In the genomic region with DNA sequence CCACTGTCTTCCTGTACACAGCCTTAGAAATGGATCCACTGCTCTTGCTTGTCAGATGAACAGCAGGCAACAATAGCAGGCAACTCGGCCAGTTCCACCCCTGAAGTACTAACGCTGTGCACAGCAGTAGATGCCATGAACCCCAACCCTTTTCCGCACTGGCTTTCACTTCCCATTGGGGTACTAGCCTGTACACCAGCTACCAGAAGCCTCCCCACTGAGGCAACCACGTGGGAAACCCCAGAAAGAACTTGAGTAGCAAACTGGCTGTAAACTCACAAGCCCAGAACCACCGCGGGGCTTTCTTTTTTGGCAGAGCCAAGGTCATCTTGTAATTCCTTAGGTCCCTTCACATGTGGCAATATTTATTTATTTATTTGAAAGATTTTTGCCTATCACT, we compare ENCODE assay signal across 27 mouse cellular contexts. TPM values are rescaled to one million over a fixed set of nuclear protein-coding genes. Genes with fewer than 3 reads are reported as not detected.
DNase-seq lines count a peak whose midpoint lies in the region; ATAC-seq and TF ChIP-seq lines count a peak whose summit lies in the region.
"Had no signal": no experiment of that assay in that cellular context is flagged by ENCODE, and none has a peak within 500 bp of the region (broad histone marks: within the 10 kb centered on the region; RNA-seq: fewer than 3 reads in every experiment).

No protein-coding gene starts in this region.

- 72% methylated on average over 6 of the region's 6 CpGs for WGBS in thymus, adult 2 months

- no peak overlapping the region for H3K4me3 ChIP-seq in left cerebral cortex, adult 2 months
- no peak overlapping the region for H3K4me3 ChIP-seq in thymus, adult 2 months (ENCODE audit: control insufficient read depth, insufficient read depth, low read length)
- H3K4me3 ChIP-seq: embryonic facial prominence, embryonic 10.5 days; embryonic facial prominence, embryonic 12.5 days; forebrain, embryonic 13.5 days; forebrain, embryonic 15.5 days had no signal

- no peak for TF ChIP-seq CTCF in left cerebral cortex, adult 2 months (IDR thresholded peaks at IDR 0.05)
- no peak for TF ChIP-seq CTCF in thymus, adult 2 months (IDR thresholded peaks at IDR 0.05; ENCODE audit: borderline replicate concordance, control insufficient read depth, extremely low read depth, insufficient read depth, low read length, poor library complexity)

- intact Hi-C loops in left cerebral cortex, adult 2 months (cut with DNase I), result loop anchor here (10.0 kb wide), 1 partner anchor 277 kb away; no protein-coding TSS in a partner anchor

- H3K4me1 ChIP-seq in thymus, adult 2 months (replicated peaks; ENCODE audit: control insufficient read depth, insufficient read depth, low read length), result peaks cover 6% of the 10 kb centered on the region; the same call in 1 of the 2 replicates

- ATAC-seq in megakaryocyte, adult 5-6 weeks (ENCODE audit: poor library complexity, severe bottlenecking), result peak; percentile 73
- ATAC-seq: activated CD4-positive, CD25-positive, alpha-beta regulatory T cell, adult 4 months; forebrain, embryonic 13.5 days; forebrain, embryonic 15.5 days; forebrain, postnatal 0 days had no signal

- no peaks in the 10 kb centered on the region for H3K27me3 ChIP-seq in splenic B cell, adult 2 months (ENCODE audit: control insufficient read depth, insufficient read depth, low read length, poor library complexity, severe bottlenecking)
- peaks cover 8% of the 10 kb centered on the region; the same call in 1 of the 2 replicates for H3K27me3 ChIP-seq in thymus, adult 2 months (ENCODE audit: control insufficient read depth, insufficient read depth, low read length)
- H3K27me3 ChIP-seq: forebrain, embryonic 15.5 days had no signal

- no peaks in the 10 kb centered on the region for H3K36me3 ChIP-seq in splenic B cell, adult 2 months (ENCODE audit: control insufficient read depth, insufficient read depth, low read length, poor library complexity, severe bottlenecking)
- H3K36me3 ChIP-seq in thymus, adult 2 months (ENCODE audit: control insufficient read depth, insufficient read depth, low read length), result no peaks in the 10 kb centered on the region
- H3K36me3 ChIP-seq: embryonic facial prominence, embryonic 10.5 days; embryonic facial prominence, embryonic 12.5 days had no signal

- H3K27ac ChIP-seq in left cerebral cortex, adult 2 months, result no peak overlapping the region
- no peak overlapping the region for H3K27ac ChIP-seq in thymus, adult 2 months (ENCODE audit: control insufficient read depth, insufficient read depth, low read length)
- H3K27ac ChIP-seq: embryonic facial prominence, embryonic 10.5 days; embryonic facial prominence, embryonic 12.5 days; forebrain, embryonic 13.5 days; forebrain, embryonic 15.5 days had no signal

- no peak for TF ChIP-seq POLR2A in thymus, adult 2 months (IDR thresholded peaks at IDR 0.05; ENCODE audit: control insufficient read depth, extremely low read depth, insufficient read depth, low read length, poor library complexity)

- DNase-seq in A20 (ENCODE audit: low read depth, low spot score) (peak; percentile 78), ES-CJ7 (ENCODE audit: low read depth, low spot score) (peak; percentile 54)
- DNase-seq in splenic B cell, adult 2 months (ENCODE audit: low read depth, low spot score), result peak; percentile 15
- no peak for DNase-seq in left cerebral cortex, adult 2 months (ENCODE audit: extremely low spot score in 1 of 2, low spot score in 2 of 2)
- no peak for DNase-seq in thymus, adult 2 months
- DNase-seq in T-cell, adult 2 months (ENCODE audit: low spot score), result no peak
- DNase-seq: adrenal gland, adult 8-10 months; adrenal gland, postnatal 14 days; adrenal gland, postnatal 36 days; cerebellum, adult 11-12 months; cerebellum, adult 2 months; cerebellum, adult 9-10 months; cerebellum, postnatal 10 days; cerebellum, postnatal 25 days; forebrain, postnatal 0 days had no signal

RNA-seq across cellular contexts. Expression of a gene that starts 9.1 kb away (rescaled TPM):
- not detected in 2 replicates for total RNA-seq in megakaryocyte, adult 5-6 weeks (2015)
- not detected in 2 replicates for total RNA-seq in megakaryocyte, adult 5-6 weeks (2017)
- under 1 TPM; 0.44 to 0.68 TPM for total RNA-seq in left cerebral cortex, adult 2 months (2021)
- 0.34 and 0.73 TPM in 2 replicates for polyA plus RNA-seq in thymus, adult 2 months (2012; rRNA removed)
- total RNA-seq: adrenal gland, adult 18-20 months; adrenal gland, adult 8-10 months; adrenal gland, postnatal 14 days; adrenal gland, postnatal 36 days; ES-E14; MEL had no signal
- polyA plus RNA-seq: activated CD4-positive, CD25-positive, alpha-beta regulatory T cell, adult 4 months; C2C12; embryonic facial prominence, embryonic 14.5 days; forebrain, embryonic 11.5 days; forebrain, embryonic 13.5 days had no signal

RNA-seq across cellular contexts. Expression of a gene that starts 27.5 kb away (rescaled TPM):
- total RNA-seq in megakaryocyte, adult 5-6 weeks (2015), result 4.0 and 4.7 TPM in 2 replicates
- total RNA-seq in megakaryocyte, adult 5-6 weeks (2017), result 4.7 and 5.0 TPM in 2 replicates
- 10 to 100 TPM; 22.3 to 22.7 TPM for total RNA-seq in left cerebral cortex, adult 2 months (2021)
- polyA plus RNA-seq in thymus, adult 2 months (2012; rRNA removed), result 1.8 and 2.4 TPM in 2 replicates

Comparison
In these comparisons a context has a peak if more than half of its experiments do, and no peak if none do; other contexts are left out.
1. DNase-seq: peak in A20 (single experiment), ES-CJ7 (single experiment) and splenic B cell, adult 2 months (single experiment); none in left cerebral cortex, adult 2 months (0 of 2), thymus, adult 2 months (single experiment) and T-cell, adult 2 months (single experiment).